Mouse (Mus musculus) neural tube, embryonic 11.5 days (tissue): ENCODE data around the gene Mcam. TPM values are rescaled to one million over a fixed set of nuclear protein-coding genes. Genes with fewer than 3 reads are reported as not detected.

Experiments used
- ATAC-seq: fragments of 200-750 bp; cut with Nextera tagmentation; 2 replicates; pipeline ENCODE4 v1.8.0; 2017; ENCODE audit warnings: moderate number of reproducible peaks, mild to moderate bottlenecking, moderate TSS enrichment, moderate library complexity; ENCODE audit not compliant: insufficient read depth, low FRiP score, low TSS enrichment
- DNase-seq: peaks from one replicate; pipeline ENCODE4 v3.0.0-alpha.2; 2015; ENCODE audit warnings: low spot score
- H3K27ac ChIP-seq: fragments of 300-500 bp; sonication (generic); 2 replicates; pipeline ENCODE4 v1.5.1; 2014; ENCODE audit warnings: low read depth, mild to moderate bottlenecking, low read length
- H3K27me3 ChIP-seq: fragments of 300-500 bp; sonication (generic); 2 replicates; pipeline ENCODE4 v1.6.1; 2014; ENCODE audit warnings: mild to moderate bottlenecking, low read length, mixed read lengths; ENCODE audit not compliant: control insufficient read depth, insufficient read depth
- H3K36me3 ChIP-seq: fragments of 300-500 bp; sonication (generic); 2 replicates; pipeline ENCODE4 v1.6.1; 2014; ENCODE audit warnings: mild to moderate bottlenecking, low read length, moderate library complexity, mixed read lengths; ENCODE audit not compliant: control insufficient read depth, insufficient read depth
- H3K4me1 ChIP-seq: fragments of 300-500 bp; sonication (generic); 2 replicates; pipeline ENCODE4 v1.6.1; 2014; ENCODE audit warnings: low read length, mixed read lengths; ENCODE audit not compliant: control insufficient read depth, insufficient read depth
- H3K4me2 ChIP-seq: fragments of 300-500 bp; sonication (generic); 2 replicates; pipeline ENCODE4 v1.6.1; 2014; ENCODE audit warnings: low read depth, mild to moderate bottlenecking, moderate library complexity
- H3K4me3 ChIP-seq: fragments of 300-500 bp; sonication (generic); 2 replicates; pipeline ENCODE4 v1.5.1; 2014; ENCODE audit warnings: low read depth, low read length
- H3K9ac ChIP-seq: fragments of 300-500 bp; sonication (generic); 2 replicates; pipeline ENCODE4 v1.6.1; 2014; ENCODE audit warnings: mild to moderate bottlenecking, low read length
- H3K9me3 ChIP-seq: fragments of 300-500 bp; sonication (generic); 2 replicates; pipeline ENCODE4 v1.6.1; 2016; ENCODE audit warnings: low read length; ENCODE audit not compliant: control insufficient read depth
- WGBS: fragments of 180-500 bp; shearing (Covaris S2); extraction: QIAGEN DNeasy Blood & Tissue Kit; methylation state at CpG from one replicate; pipeline ENCODE4 v1.1.7; 2014; 5-methylcytosine and 5-hydroxymethylcytosine counted together
- polyA plus RNA-seq: library from polyadenylated mRNA; unstranded; fragments of >200 nt; fragmentation: Nextera tagmentation; extraction: Ambion mirVana; gene quantifications from 2 replicates; pipeline ENCODE4 v1.2.1, GENCODE M21; 2014

The Mcam gene
- polyA plus RNA-seq, 1 experiment from 2014 or later = 15.0 TPM

DNA sequence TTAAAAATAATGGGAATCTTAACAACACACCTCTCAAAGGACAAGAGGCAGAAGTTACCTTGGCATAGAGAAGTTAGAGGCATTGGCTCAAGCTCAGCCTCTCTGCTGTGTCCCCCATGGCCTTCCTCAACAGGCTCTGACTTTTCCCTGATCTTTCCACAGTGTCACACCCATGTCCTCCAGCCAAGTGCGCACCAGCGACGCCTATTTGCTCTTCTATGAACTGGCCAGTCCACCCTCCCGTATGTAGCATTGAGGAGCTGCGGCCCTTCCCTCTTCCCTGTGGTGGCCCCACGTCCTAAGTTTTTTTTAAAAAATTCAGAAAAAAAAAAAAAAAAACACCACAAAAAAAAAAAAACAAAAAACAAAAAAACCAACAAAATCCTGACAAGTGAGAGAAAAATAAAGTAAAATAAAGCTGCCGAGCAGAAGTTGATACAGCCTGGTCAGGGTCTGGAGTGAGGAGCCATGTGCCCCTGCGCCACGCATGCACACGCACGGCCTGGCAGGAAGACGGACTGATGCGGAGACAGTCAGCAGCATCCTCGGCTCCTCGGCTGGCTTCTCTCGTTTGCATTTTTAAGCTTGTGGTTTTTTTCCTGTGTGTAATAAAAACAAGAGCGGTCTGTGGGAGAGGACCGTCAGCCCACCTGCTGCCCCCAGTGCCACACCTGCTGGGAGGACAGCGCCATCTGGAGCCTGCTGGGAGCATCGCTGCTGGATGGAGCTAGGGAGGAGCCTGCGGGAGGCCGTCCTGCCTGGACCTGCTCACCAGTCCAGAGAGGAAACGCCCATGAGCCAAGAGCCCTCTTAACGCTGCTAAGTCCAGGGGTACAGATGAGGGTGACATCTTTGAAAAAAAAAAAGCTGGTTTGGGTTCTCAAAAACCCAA lies 40.4 kb upstream of the Mcam start:
- Histone ChIP-seq H3K27ac (no peak overlapping the region), H3K4me3 (no peak overlapping the region), H3K9ac (0 out of 2 replicates have a peak overlapping the region, but pooled peaks have one; percentile 15), H3K9me3 (no peaks in the 10 kb centered on the region), H3K36me3 (no peaks in the 10 kb centered on the region; the same call in 1 of the 2 replicates), H3K27me3 (no peaks in the 10 kb centered on the region), H3K4me2 (peak overlapping the region; percentile 13; the same call in 1 of the 2 replicates), H3K4me1 (no peaks in the 10 kb centered on the region)
- DNase-seq (peak; percentile 82), ATAC-seq (peak; percentile 53; the same call in 1 of the 2 replicates)
- 33% methylated on average over 24 of the region's 24 CpGs for WGBS

DNA sequence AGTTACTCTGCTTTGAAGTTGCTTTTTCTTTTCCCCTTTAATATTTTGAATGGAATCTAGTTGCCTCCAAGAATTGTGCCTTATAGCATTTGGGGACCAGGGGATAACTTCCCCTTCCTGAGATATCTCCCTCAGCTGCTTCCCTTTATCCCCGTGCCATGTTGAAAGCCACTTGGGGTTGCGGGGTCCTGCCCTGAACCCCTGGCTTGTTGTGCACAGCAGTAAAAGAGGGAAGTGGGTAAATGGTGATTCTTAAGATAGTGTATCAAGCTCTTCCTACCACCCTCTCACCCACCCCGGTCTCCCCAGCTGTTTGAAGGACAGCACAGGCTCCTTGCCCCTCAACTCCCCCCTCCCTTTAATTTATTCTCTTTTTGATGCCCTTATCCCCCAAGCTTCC lies 39.5 kb upstream of the Mcam start:
- Histone ChIP-seq H3K9ac (no peak overlapping the region), H3K27me3 (no peaks in the 10 kb centered on the region), H3K4me1 (no peaks in the 10 kb centered on the region), H3K4me2 (no peak overlapping the region), H3K27ac (no peak overlapping the region), H3K4me3 (no peak overlapping the region), H3K9me3 (no peaks in the 10 kb centered on the region), H3K36me3 (no peaks in the 10 kb centered on the region; the same call in 1 of the 2 replicates)
- no peak for DNase-seq
- 82% methylated on average over 3 of the region's 3 CpGs for WGBS
- ATAC-seq = no peak

DNA sequence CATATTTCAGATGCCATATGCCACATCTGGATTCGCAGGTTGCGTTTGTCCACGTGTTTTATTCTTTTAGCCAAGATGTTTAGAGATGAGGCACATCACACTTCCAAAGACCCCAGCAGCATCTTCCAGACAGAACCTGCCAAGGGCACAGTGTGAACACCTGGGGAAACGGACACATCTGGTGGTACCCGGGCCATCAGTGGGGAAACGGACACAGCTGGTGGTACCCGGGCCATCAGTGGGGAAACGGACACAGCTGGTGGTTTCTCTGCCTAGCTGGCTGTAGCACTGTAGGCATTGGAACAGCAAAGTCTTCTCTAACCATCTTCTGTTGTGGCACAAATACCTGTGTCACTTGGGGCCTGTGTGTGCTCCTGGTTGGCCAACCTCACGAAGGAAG lies 38.5 kb upstream of the Mcam start:
- no peak for ATAC-seq
- Histone ChIP-seq H3K9ac (no peak overlapping the region), H3K4me1 (no peaks in the 10 kb centered on the region), H3K9me3 (no peaks in the 10 kb centered on the region), H3K4me3 (no peak overlapping the region), H3K27ac (no peak overlapping the region), H3K27me3 (no peaks in the 10 kb centered on the region), H3K36me3 (peaks cover 2% of the 10 kb centered on the region; the same call in 1 of the 2 replicates), H3K4me2 (no peak overlapping the region)
- WGBS = 88% methylated on average over 9 of the region's 9 CpGs
- no peak for DNase-seq

DNA sequence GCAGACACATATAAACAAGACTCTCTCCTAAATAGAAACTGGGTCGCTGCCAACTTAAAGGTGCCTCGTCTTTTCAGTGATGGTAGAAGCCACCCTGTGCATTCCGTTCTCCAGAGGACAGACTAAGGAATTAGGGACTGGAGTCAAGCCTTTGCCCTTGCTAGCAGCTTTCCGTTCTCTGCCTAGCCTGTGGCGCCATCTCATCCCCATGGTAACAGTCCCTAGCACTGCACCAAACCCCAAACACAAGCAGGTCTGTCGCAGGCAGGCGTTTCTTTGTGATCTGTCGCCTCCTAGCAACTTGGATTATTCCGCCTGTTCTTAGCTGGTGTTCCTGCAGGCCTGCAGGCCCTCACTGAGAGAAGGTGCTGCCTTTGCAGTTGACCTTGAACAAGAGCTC lies 37.7 kb upstream of the Mcam start:
- Histone ChIP-seq H3K9ac (no peak overlapping the region), H3K4me2 (no peak overlapping the region), H3K27me3 (no peaks in the 10 kb centered on the region), H3K9me3 (no peaks in the 10 kb centered on the region), H3K27ac (no peak overlapping the region), H3K36me3 (0 out of 2 replicates have a peak, but pooled peaks cover 2% of the 10 kb centered on the region), H3K4me3 (no peak overlapping the region), H3K4me1 (no peaks in the 10 kb centered on the region)
- WGBS = 35% methylated on average over 9 of the region's 9 CpGs
- ATAC-seq = no peak
- peak; percentile 21 for DNase-seq

- Histone ChIP-seq H3K27ac (no peak within 1 kb of the TSS), H3K9me3 (no peaks in the 10 kb centered on the region), H3K4me2 (no peak within 1 kb of the TSS), H3K36me3 (peaks cover 9% of the 10 kb centered on the region), H3K4me1 (no peaks in the 10 kb centered on the region), H3K9ac (no peak within 1 kb of the TSS), H3K4me3 (no peak within 1 kb of the TSS), H3K27me3 (no peaks in the 10 kb centered on the region)
- WGBS = 72% methylated on average over 9 of the region's 9 CpGs
- DNase-seq (no peak), ATAC-seq (no peak)
Observed at GRCm38 (mm10) chr9:44101490-44101889, 32.8 kb upstream of the Mcam start, which contains the start of gene Mfrp. Gene Mfrp (plus strand): TSS chr9:44101729.

- H3K4me2 ChIP-seq = no peak overlapping the region
- no peak overlapping the region for H3K27ac ChIP-seq
- no peak for ATAC-seq
- no peaks in the 10 kb centered on the region for H3K27me3 ChIP-seq
- WGBS = 96% methylated on average over 7 of the region's 7 CpGs
- no peak overlapping the region for H3K9ac ChIP-seq
- DNase-seq = no peak
- no peaks in the 10 kb centered on the region for H3K9me3 ChIP-seq
- H3K4me1 ChIP-seq = peaks cover 16% of the 10 kb centered on the region
- H3K4me3 ChIP-seq = no peak overlapping the region
- peaks cover 9% of the 10 kb centered on the region for H3K36me3 ChIP-seq
Observed at GRCm38 (mm10) chr9:44104881-44105280, 29.4 kb upstream of the Mcam start.

- H3K27ac ChIP-seq = no peak overlapping the region
- WGBS = 90% methylated on average over 10 of the region's 10 CpGs
- ATAC-seq = no peak
- H3K4me3 ChIP-seq = no peak overlapping the region
- H3K27me3 ChIP-seq = no peaks in the 10 kb centered on the region
- no peak overlapping the region for H3K9ac ChIP-seq
- peaks cover 7% of the 10 kb centered on the region for H3K36me3 ChIP-seq
- H3K9me3 ChIP-seq = no peaks in the 10 kb centered on the region
- H3K4me1 ChIP-seq = peaks cover 22% of the 10 kb centered on the region
- no peak for DNase-seq
- no peak overlapping the region for H3K4me2 ChIP-seq
Observed at GRCm38 (mm10) chr9:44105781-44106180, 28.5 kb upstream of the Mcam start.

DNA sequence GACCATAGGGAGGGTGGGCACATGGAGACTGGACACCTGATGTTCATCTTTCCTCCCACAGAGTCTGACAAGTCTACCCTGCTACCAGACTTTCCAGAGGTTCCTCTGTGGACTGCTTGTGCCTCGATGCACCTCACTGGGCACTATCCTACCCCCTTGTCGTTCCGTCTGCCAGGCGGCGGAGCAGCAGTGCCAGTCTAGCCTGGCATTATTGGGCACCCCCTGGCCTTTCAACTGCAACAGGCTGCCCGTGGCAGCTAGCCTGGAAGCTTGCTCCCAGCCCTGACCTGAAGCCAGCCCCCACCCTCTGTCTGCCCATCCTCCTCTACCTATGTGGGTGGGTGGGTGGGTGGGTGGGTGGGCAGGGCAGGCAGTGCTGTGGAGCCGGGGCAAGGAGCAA lies 28.1 kb upstream of the Mcam start:
- Histone ChIP-seq H3K9ac (no peak overlapping the region), H3K4me2 (no peak overlapping the region), H3K4me3 (no peak overlapping the region), H3K4me1 (peaks cover 22% of the 10 kb centered on the region), H3K36me3 (peaks cover 7% of the 10 kb centered on the region), H3K27me3 (no peaks in the 10 kb centered on the region), H3K27ac (no peak overlapping the region), H3K9me3 (no peaks in the 10 kb centered on the region)
- no peak for ATAC-seq
- no peak for DNase-seq
- whole genome bisulfite sequencing = 93% methylated on average over 7 of the region's 7 CpGs

DNA sequence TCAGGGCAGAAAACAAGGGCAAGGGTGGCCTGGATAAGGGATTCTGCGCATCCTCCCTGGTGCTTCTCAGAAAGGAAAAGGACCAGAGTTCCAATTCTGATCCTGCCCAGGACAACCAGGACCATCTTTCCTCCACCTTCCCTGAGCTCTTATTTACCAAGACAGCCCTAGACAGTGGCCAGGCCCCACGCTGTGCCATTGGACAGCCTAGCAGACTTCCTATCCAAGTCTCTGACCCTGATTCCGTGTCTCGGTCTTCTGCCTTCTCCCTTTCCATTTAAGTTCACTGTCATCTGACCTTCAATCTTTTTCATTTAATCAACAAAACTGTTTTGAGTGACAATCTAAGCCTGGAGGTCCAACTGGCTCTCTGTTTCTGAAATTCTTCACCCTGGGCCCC lies 27.7 kb upstream of the Mcam start:
- Histone ChIP-seq H3K27ac (no peak overlapping the region), H3K4me3 (no peak overlapping the region), H3K36me3 (peaks cover 7% of the 10 kb centered on the region), H3K27me3 (no peaks in the 10 kb centered on the region), H3K4me1 (peaks cover 22% of the 10 kb centered on the region), H3K9me3 (no peaks in the 10 kb centered on the region), H3K9ac (no peak overlapping the region), H3K4me2 (no peak overlapping the region)
- ATAC-seq (no peak), DNase-seq (no peak)
- 82% methylated on average over 4 of the region's 4 CpGs for WGBS
